Mouse (Mus musculus) spleen, adult 10 weeks (tissue): ENCODE results near the gene Sdhaf2. TPM values are rescaled to one million over a fixed set of nuclear protein-coding genes. Genes with fewer than 3 reads are reported as not detected.

Experiments
- polyA plus RNA-seq: library from polyadenylated mRNA; stranded (reverse); fragments of 350-450 nt; fragmentation: Illumina TruSeq; extraction: RNeasy Lipid Tissue Mini Kit (QIAGEN cat#74804); gene quantifications from one replicate; pipeline ENCODE4 v1.2.3, GENCODE M21; 2015; ENCODE audit warnings: low replicate concordance; ENCODE audit not compliant: insufficient read depth

The Sdhaf2 gene
- 102 TPM for polyA plus RNA-seq

DNA sequence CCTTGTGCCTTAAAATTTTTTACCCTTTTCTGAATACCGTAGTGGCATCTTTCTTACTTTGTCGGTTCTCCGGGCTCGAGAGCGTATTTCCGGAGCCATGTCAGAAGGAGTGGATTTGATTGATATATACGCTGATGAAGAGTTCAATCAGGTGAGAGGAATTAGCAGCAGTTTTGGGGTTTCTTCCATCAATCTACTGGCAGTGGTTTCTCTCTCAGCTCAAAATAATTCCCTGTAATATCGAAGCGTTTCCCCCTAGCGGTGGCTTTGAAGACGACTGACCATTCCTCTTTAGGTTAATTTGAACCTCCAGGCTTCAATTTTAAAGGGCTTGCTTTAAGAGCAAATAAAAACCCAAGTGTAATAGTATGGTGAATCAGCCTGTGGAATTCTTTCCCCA, at the start of gene Sdhaf2:
Sdhaf2 (minus strand) TSS at position 233 of the 400 bp plus-strand sequence.

DNA sequence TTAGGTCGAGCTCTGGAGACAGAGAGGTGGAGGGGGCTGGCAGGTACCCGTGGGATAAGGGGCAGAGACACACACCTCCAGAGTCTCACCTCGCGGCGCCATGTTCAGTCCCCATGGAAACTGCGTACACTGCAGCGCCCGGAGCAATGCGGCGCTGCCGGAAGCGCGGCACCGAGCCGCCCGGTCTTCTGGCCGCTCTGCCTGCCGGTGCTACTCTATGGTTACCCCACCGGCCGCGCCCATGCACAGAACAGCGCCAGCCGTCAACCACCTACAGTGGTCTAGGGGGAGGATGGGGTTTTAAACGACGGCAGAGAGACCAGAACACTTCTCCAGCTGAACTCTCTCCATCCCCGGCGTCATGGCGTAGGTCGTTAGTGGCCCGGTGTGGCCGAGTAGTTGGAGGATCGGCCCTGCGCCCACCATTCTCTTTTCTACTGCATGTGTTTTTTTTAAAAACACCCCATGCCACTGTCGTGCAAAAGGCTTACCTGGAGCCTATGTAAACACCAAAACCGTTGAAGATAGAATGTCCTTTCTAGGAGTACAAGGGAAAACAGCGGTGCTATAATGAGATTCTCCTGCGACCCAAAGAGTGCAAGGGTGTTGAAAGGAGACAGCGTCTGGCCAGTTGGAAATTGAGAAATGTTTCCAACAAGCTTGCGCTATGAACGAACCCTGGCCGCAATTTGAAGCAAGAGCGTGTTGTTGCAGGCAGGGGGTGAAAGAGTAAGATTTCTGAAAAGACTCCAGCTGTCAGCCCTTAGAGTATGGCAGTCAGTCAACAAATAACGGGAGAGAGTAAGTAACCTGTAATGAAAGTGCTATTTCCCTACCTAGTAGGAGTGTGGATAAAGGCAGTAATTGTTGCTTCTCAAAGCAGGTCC, 29.9 kb upstream of the Sdhaf2 start, which contains the start of gene Tmem216:
Tmem216 (minus strand) TSS at position 615 of the 887 bp plus-strand sequence.

DNA sequence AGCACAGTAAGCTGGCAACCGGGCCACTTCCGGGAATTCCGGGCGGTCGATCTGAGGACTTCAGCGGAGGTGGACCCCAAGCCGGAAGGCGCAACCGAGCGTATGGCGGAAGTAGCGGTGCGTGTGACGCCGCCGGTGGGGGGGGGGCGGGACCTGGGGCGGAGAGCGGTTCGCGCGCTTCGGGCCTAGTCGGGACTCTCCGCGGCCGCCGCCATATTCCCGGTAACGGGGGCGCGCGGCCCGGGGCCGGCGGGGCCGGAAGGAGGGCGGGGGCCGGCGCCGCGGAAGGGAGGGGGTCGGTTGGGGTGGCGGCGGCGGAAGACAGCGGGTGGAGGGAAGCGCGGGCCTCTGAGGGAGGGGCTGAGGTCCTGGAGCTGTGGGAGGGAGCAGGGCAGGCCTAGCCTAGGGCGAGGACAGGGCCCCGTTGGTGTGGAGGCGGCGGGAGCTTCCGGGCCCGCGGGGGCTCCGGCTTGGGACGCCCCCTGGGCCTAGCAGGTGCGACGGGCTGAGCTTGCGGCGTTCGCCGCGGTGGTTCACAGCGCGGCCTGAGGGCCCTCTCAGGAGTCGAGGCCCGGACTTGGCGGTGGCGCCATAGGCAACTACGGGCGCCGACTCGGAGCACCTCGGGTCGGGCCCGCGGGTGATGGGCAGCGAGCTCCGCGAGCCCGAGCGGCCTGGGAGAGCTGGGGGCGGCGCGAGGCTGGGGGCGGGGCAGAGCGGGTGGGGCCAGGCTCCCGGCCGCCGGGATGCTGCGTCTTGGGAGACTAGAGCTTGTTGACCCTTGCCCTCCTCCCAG, 638 bp downstream of the Sdhaf2 start, which contains the start of gene Cpsf7:
Cpsf7 (plus strand) TSS at position 161 of the 796 bp plus-strand sequence.

DNA sequence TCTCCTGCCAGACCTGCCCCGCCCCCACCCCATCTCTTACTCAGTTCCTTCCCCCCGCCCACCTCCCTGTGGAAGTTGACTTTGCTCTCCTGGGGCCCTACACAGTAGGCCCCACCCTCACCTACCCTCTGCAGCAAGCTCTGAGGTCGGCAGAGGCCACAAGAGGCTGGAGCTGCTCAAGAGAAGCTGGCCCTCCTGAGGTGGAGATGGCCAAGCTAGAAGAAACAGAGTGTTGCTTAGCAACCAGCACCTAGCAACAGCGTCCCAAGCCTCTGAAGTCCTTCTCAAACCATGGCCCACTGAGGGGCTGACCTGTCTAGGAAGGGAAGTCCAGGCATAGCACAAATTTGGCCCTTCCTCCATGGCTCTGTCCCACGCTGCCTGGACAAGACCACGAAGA, 43.2 kb downstream of the Sdhaf2 start, which contains the start of gene Ppp1r32:
Ppp1r32 (minus strand) TSS at position 226 of the 400 bp plus-strand sequence.

DNA sequence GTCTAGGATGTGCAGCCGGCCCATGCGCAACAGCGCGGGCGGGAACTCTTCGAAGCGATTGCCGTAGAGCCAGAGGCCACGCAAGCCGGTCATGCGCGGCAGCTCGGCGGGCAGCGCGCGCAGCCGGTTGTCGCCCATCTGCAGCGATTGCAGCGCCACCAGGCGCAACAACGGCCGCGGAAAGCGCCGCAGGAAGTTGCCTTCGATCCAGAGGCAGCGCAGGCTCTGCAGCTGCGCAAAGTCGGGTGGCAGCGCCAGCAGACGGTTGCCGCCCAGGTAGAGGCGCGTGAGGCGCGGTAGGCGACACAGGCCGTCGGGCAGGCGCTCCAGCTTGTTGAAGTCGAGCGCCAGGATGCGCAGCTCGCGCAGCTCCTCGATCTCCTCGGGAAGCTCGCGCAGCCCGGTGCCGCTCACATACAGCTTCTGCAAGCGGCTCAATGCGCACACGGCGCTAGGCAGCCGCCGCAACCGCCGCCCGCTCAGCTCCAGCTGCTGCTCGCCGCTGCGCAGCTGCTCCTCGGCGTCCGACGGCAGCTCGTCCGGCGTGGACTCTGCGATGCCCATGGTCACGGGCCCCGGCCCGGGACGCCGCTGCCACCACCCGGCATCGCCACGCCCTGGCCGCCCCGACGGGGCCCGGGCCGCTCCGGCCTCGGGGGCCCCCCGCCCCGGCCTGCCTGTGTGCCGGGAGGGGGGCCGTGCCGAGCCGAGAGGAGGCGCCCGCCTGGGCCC, 69.0 kb downstream of the Sdhaf2 start, which contains the start of gene Lrrc10b:
Lrrc10b (minus strand) TSS at position 722 of the 732 bp plus-strand sequence.

Other genes starting within 250 kb of the Sdhaf2 start
- 0.41 TPM for gene Dagla, start 221.3 kb downstream of the Sdhaf2 start, polyA plus RNA-seq
- gene Syt7, start 137.1 kb downstream of the Sdhaf2 start, polyA plus RNA-seq = 0.21 TPM
- gene Lrrc10b, start 68.7 kb downstream of the Sdhaf2 start, polyA plus RNA-seq = not detected
- 0.58 TPM for gene Ppp1r32, start 43.2 kb downstream of the Sdhaf2 start, polyA plus RNA-seq
- gene Cpsf7, start 876 bp downstream of the Sdhaf2 start, polyA plus RNA-seq = 176 TPM
- 11.1 TPM for gene Tmem216, start 30.1 kb upstream of the Sdhaf2 start, polyA plus RNA-seq
- gene Cyb561a3, start 51.0 kb upstream of the Sdhaf2 start, polyA plus RNA-seq = 181 TPM
- gene Tmem138, start 51.2 kb upstream of the Sdhaf2 start, polyA plus RNA-seq = 17.3 TPM
- 165 TPM for gene Ddb1, start 79.2 kb upstream of the Sdhaf2 start, polyA plus RNA-seq
- gene Tkfc, start 79.5 kb upstream of the Sdhaf2 start, polyA plus RNA-seq = 3.9 TPM
- 0.08 TPM for gene Vwce, start 108.1 kb upstream of the Sdhaf2 start, polyA plus RNA-seq
- not detected for gene Pga5, start 151.9 kb upstream of the Sdhaf2 start, polyA plus RNA-seq
- 11.2 TPM for gene Vps37c, start 162.6 kb upstream of the Sdhaf2 start, polyA plus RNA-seq
- gene Cd5, start 212.9 kb upstream of the Sdhaf2 start, polyA plus RNA-seq = 33.1 TPM